Mouse (Mus musculus) neural tube, embryonic 12.5 days (tissue): ENCODE results near the gene Tnfsf4. TPM values are rescaled to one million over a fixed set of nuclear protein-coding genes. Genes with fewer than 3 reads are reported as not detected.

Experiments used
- ATAC-seq: fragments of 200-750 bp; cut with Nextera tagmentation; 2 replicates; pipeline ENCODE4 v1.8.0; 2017; ENCODE audit warnings: low read depth, mild to moderate bottlenecking, moderate TSS enrichment, moderate library complexity; ENCODE audit not compliant: low FRiP score
- H3K27ac ChIP-seq: fragments of 300-500 bp; sonication (generic); 2 replicates; pipeline ENCODE4 v1.5.1; 2016
- H3K27me3 ChIP-seq: fragments of 300-500 bp; sonication (generic); replicated peaks from 2 replicates; pipeline ENCODE4 v1.6.1; 2016; ENCODE audit warnings: mild to moderate bottlenecking
- H3K36me3 ChIP-seq: fragments of 300-500 bp; sonication (generic); 2 replicates; pipeline ENCODE4 v1.6.1; 2016; ENCODE audit warnings: mild to moderate bottlenecking
- H3K4me1 ChIP-seq: fragments of 300-500 bp; sonication (generic); 2 replicates; pipeline ENCODE4 v1.6.1; 2016
- H3K4me2 ChIP-seq: fragments of 300-500 bp; sonication (generic); replicated peaks from 2 replicates; pipeline ENCODE4 v1.6.1; 2016; ENCODE audit warnings: mild to moderate bottlenecking
- H3K4me3 ChIP-seq: fragments of 300-500 bp; sonication (generic); 2 replicates; pipeline ENCODE4 v1.5.1; 2016
- H3K9ac ChIP-seq: fragments of 300-500 bp; sonication (generic); 2 replicates; pipeline ENCODE4 v1.6.1; 2016; ENCODE audit warnings: mild to moderate bottlenecking
- H3K9me3 ChIP-seq: fragments of 300-500 bp; sonication (generic); 2 replicates; pipeline ENCODE4 v1.6.1; 2016; ENCODE audit warnings: mild to moderate bottlenecking
- WGBS: fragments of 180-500 bp; shearing (Covaris S2); methylation state at CpG from one replicate; pipeline ENCODE4 v1.1.7; 2016; 5-methylcytosine and 5-hydroxymethylcytosine counted together
- polyA plus RNA-seq: library from polyadenylated mRNA; unstranded; fragments of >200 nt; fragmentation: Nextera tagmentation; extraction: Ambion mirVana; gene quantifications from 2 replicates; pipeline ENCODE4 v1.2.1, GENCODE M21; 2016

Gene Tnfsf4
- polyA plus RNA-seq, 1 experiment from 2014 or later = 0.10 TPM

GRCm38 (mm10) chr1:161403061-161403460 is 7.9 kb downstream of the Tnfsf4 start:
- whole genome bisulfite sequencing = 35% methylated on average over 2 of the region's 2 CpGs
- Histone ChIP-seq H3K4me2 (no peak overlapping the region), H3K4me1 (no peaks in the 10 kb centered on the region), H3K9ac (no peak overlapping the region), H3K4me3 (no peak overlapping the region), H3K27ac (no peak overlapping the region), H3K9me3 (no peaks in the 10 kb centered on the region), H3K36me3 (no peaks in the 10 kb centered on the region), H3K27me3 (no peaks in the 10 kb centered on the region)
- ATAC-seq = no peak

- 86% methylated on average over 1 of the region's 1 CpGs for WGBS
- Histone ChIP-seq H3K4me1 (no peaks in the 10 kb centered on the region), H3K4me3 (no peak overlapping the region), H3K36me3 (no peaks in the 10 kb centered on the region), H3K27me3 (no peaks in the 10 kb centered on the region), H3K9ac (no peak overlapping the region), H3K27ac (no peak overlapping the region), H3K4me2 (no peak overlapping the region), H3K9me3 (no peaks in the 10 kb centered on the region)
- no peak for ATAC-seq
Observed at GRCm38 (mm10) chr1:161406480-161406879, 11.3 kb downstream of the Tnfsf4 start.

GRCm38 (mm10) chr1:161419926-161420325 is 24.7 kb downstream of the Tnfsf4 start:
- no peak overlapping the region for H3K4me2 ChIP-seq
- no peak for ATAC-seq

GRCm38 (mm10) chr1:161420646-161421045 is 25.4 kb downstream of the Tnfsf4 start:
- no peak overlapping the region for H3K27ac ChIP-seq
- ATAC-seq = no peak
- H3K4me1 ChIP-seq = no peaks in the 10 kb centered on the region
- no peak overlapping the region for H3K4me2 ChIP-seq
- H3K36me3 ChIP-seq = no peaks in the 10 kb centered on the region
- no peak overlapping the region for H3K9ac ChIP-seq
- H3K4me3 ChIP-seq = no peak overlapping the region
- WGBS = 88% methylated on average over 9 of the region's 9 CpGs
- H3K27me3 ChIP-seq = no peaks in the 10 kb centered on the region
- no peaks in the 10 kb centered on the region for H3K9me3 ChIP-seq

More at GRCm38 (mm10) chr1:161419926-161420325, 24.7 kb downstream of the Tnfsf4 start:
- H3K4me1 ChIP-seq = no peaks in the 10 kb centered on the region
- H3K9ac ChIP-seq = no peak overlapping the region
- no peaks in the 10 kb centered on the region for H3K9me3 ChIP-seq
- H3K4me3 ChIP-seq = no peak overlapping the region
- no peaks in the 10 kb centered on the region for H3K36me3 ChIP-seq
- no peaks in the 10 kb centered on the region for H3K27me3 ChIP-seq
- H3K27ac ChIP-seq = no peak overlapping the region

- Histone ChIP-seq H3K27me3 (no peaks in the 10 kb centered on the region), H3K4me3 (no peak overlapping the region), H3K4me1 (no peaks in the 10 kb centered on the region), H3K27ac (no peak overlapping the region), H3K9me3 (no peaks in the 10 kb centered on the region), H3K36me3 (no peaks in the 10 kb centered on the region), H3K4me2 (no peak overlapping the region), H3K9ac (no peak overlapping the region)
- 86% methylated on average over 4 of the region's 4 CpGs for WGBS
- ATAC-seq = no peak
Observed at GRCm38 (mm10) chr1:161426277-161427056, 31.3 kb downstream of the Tnfsf4 start.

GRCm38 (mm10) chr1:161427057-161427311 is 31.8 kb downstream of the Tnfsf4 start:
- Histone ChIP-seq H3K27ac (no peak overlapping the region), H3K4me3 (no peak overlapping the region), H3K4me1 (no peaks in the 10 kb centered on the region), H3K4me2 (no peak overlapping the region), H3K9ac (no peak overlapping the region), H3K9me3 (no peaks in the 10 kb centered on the region), H3K27me3 (no peaks in the 10 kb centered on the region), H3K36me3 (no peaks in the 10 kb centered on the region)
- WGBS = 88% methylated on average over 1 of the region's 1 CpGs
- no peak for ATAC-seq

GRCm38 (mm10) chr1:161435781-161436180 is 40.6 kb downstream of the Tnfsf4 start:
- Histone ChIP-seq H3K4me2 (no peak overlapping the region), H3K36me3 (no peaks in the 10 kb centered on the region), H3K4me3 (no peak overlapping the region), H3K9me3 (no peaks in the 10 kb centered on the region), H3K27me3 (no peaks in the 10 kb centered on the region), H3K4me1 (no peaks in the 10 kb centered on the region), H3K27ac (no peak overlapping the region), H3K9ac (no peak overlapping the region)
- 83% methylated on average over 2 of the region's 2 CpGs for WGBS
- no peak for ATAC-seq

GRCm38 (mm10) chr1:161436503-161436902 is 41.3 kb downstream of the Tnfsf4 start:
- ATAC-seq = no peak
- WGBS = 89% methylated on average over 6 of the region's 6 CpGs
- H3K36me3 ChIP-seq = no peaks in the 10 kb centered on the region
- no peak overlapping the region for H3K9ac ChIP-seq
- H3K4me1 ChIP-seq = no peaks in the 10 kb centered on the region
- no peak overlapping the region for H3K4me3 ChIP-seq
- no peaks in the 10 kb centered on the region for H3K27me3 ChIP-seq
- H3K27ac ChIP-seq = no peak overlapping the region
- H3K9me3 ChIP-seq = no peaks in the 10 kb centered on the region
- H3K4me2 ChIP-seq = no peak overlapping the region

GRCm38 (mm10) chr1:161444858-161445257 is 49.6 kb downstream of the Tnfsf4 start:
- no peak overlapping the region for H3K9ac ChIP-seq
- 61% methylated on average over 7 of the region's 7 CpGs for WGBS
- no peak overlapping the region for H3K4me3 ChIP-seq
- H3K27me3 ChIP-seq = no peaks in the 10 kb centered on the region
- no peak overlapping the region for H3K27ac ChIP-seq
- H3K4me2 ChIP-seq = no peak overlapping the region
- 0 out of 2 replicates have a peak, but pooled peaks cover 8% of the 10 kb centered on the region for H3K4me1 ChIP-seq
- ATAC-seq = 0 out of 2 replicates have a peak, but pooled peaks have one; percentile 25
- H3K36me3 ChIP-seq = no peaks in the 10 kb centered on the region
- no peaks in the 10 kb centered on the region for H3K9me3 ChIP-seq

GRCm38 (mm10) chr1:161451683-161452245 is 56.6 kb downstream of the Tnfsf4 start:
- no peaks in the 10 kb centered on the region for H3K36me3 ChIP-seq
- H3K4me2 ChIP-seq = no peak overlapping the region
- no peaks in the 10 kb centered on the region for H3K9me3 ChIP-seq
- H3K4me1 ChIP-seq = no peaks in the 10 kb centered on the region
- no peak overlapping the region for H3K9ac ChIP-seq
- no peak for ATAC-seq
- 55% methylated on average over 3 of the region's 3 CpGs for WGBS
- no peak overlapping the region for H3K27ac ChIP-seq
- H3K4me3 ChIP-seq = no peak overlapping the region
- H3K27me3 ChIP-seq = no peaks in the 10 kb centered on the region

GRCm38 (mm10) chr1:161452250-161452649 is 57.0 kb downstream of the Tnfsf4 start:
- 89% methylated on average over 1 of the region's 1 CpGs for WGBS
- Histone ChIP-seq H3K27ac (no peak overlapping the region), H3K4me3 (no peak overlapping the region), H3K9me3 (no peaks in the 10 kb centered on the region), H3K27me3 (no peaks in the 10 kb centered on the region), H3K36me3 (no peaks in the 10 kb centered on the region), H3K4me1 (no peaks in the 10 kb centered on the region), H3K4me2 (no peak overlapping the region), H3K9ac (no peak overlapping the region)
- ATAC-seq = no peak

GRCm38 (mm10) chr1:161463388-161464085 is 68.3 kb downstream of the Tnfsf4 start:
- Histone ChIP-seq H3K4me1 (no peaks in the 10 kb centered on the region), H3K36me3 (no peaks in the 10 kb centered on the region), H3K9me3 (no peaks in the 10 kb centered on the region), H3K27ac (no peak overlapping the region), H3K4me3 (no peak overlapping the region), H3K4me2 (no peak overlapping the region), H3K9ac (no peak overlapping the region), H3K27me3 (no peaks in the 10 kb centered on the region)
- 74% methylated on average over 2 of the region's 2 CpGs for WGBS
- ATAC-seq = no peak
